Mouse (Mus musculus) cerebellum, adult 8-10 months (tissue): ENCODE results near the gene Synpo2.

Source experiments
- DNase-seq: peaks from one replicate; pipeline ENCODE4 v3.0.0; 2022

The Synpo2 gene

DNA sequence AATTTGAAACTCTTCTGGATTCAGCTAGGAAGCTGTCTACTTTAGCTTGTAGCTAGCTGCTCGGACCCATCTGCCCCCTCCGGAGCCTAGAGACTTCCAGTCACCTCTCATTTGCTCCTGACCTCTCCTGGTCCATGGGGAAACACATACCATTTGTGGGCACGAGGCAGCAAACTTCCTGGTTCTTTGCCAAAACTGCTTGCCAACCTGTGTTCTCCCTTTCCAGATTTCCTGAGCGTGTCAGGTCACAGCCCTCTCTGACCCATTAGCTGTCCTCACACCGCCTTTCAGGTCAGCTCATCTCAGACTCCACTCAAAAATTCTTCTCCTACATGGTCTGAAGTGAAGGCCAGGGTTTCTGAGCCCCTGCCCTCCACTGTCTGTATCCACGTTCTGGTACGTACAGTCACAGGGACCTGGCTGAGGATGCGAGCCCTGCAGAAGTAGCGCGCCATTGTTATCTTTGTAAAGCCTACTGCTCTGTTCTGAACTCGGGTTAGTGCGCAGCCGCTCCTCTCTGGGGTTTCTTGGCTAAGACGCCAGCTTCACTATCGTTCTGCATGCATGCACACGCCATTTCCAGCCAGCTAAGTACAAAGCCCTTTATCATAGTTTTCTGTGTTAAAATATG, 150.0 kb downstream of the Synpo2 start:
- no peak for DNase-seq

DNA sequence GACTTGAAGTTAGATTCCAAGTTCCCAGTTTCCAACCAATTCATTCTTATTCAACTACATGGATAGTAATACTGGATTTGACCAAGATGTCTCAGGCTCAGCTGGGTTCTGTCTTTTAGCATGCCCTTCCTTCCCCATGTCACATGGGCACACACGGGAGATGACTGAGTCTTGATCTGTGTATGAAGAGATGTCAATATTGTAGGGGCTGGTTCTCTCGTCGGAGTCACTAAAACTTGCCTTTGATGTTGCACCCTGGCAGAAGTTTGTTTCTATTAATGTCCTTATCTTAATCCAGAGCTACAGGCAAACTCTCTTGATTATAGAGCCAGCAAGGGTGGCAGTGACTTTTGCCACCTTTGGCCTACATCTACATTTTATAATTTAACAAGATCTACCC, 154.3 kb downstream of the Synpo2 start:
- no peak for DNase-seq

DNA sequence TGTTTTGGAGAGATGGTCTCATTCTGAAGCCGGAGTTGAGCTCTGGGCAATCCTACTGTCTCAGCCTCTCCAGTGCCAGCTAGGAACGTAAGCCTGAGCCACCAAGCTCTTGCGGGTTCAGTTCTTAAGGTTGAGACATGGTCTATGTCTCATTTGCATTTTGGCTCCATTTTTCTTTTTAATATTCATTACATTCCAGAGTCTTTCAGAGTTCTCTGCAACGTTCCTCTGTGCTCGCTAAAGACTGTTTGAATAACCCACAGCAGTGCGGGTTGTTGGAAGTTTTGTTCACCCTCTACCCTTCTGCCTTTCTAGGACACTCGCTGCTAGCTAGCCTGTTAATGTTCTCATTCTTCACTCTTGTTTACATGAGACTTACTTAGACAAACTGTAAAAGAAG, 155.0 kb downstream of the Synpo2 start:
- DNase-seq = no peak

DNA sequence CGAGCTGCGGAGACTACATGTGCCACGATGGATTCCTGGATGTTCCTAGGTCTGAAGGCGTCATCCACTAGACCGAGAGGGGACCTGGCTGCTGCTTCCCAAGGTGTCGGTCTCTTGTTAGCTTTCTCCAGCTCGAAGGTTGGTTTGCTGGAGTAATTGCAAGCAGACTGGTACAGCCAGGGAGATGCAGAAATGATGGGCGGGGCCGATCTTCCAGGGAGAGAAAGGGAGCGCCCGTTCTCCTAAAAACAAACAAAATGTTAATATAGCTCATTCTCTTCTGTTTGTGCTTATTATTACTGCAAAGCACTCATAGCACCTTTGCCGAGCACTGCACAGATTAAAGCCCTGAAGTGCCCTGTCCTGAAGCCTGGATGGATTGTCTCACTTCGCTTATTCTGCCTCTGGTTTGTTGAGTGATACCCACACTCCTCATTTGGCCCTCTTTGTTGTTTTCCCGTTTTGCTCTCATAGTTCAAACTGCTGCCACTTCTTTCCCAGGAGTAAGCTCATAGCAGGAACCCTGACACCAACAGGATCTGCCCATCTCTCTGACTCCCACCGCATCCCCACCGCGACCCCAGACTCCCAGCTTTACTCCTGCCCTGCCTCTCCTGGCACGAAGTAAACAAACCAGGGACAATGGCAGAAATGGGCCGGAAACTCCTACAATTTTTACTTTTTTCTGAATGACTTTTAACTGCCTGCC, 155.8 kb downstream of the Synpo2 start:
- no peak for DNase-seq

DNA sequence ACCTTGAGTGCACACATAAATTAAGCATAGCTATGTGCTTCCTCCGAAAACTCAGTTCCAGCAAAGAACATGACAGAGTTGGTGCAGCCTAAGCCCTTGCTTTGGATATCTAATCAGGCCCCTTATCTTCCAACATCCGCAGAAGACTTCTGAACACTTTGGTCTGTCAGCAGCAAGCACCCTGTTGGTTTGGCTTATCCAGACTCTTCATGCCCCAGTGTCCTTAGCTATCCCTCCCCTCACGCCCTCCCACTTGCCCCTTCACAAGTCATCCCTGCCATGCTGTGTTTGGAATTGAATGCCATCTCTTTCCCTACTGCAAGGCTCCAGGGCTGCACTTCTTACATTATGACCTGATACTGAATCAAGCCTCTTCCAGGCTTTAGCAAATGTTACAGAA, 160.2 kb downstream of the Synpo2 start:
- no peak for DNase-seq

DNA sequence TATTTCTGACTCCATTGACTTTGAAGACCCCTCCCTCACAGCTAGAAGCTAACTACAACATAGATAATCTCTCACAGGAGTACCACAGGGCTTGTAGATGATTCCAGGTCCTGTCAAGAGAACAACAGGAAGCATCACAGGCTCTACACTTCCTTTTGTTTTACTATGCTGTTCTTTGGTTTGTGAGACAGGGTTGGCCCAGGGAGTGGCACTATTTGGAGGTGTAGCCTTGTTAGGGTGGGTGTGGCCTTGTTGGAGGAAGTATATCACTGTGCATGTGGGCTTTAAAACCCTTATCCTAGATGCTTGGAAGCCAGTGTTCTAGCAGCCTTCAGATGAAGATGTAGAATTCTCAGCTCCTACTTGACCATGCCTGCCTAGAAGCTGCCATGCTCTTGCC, 160.9 kb downstream of the Synpo2 start:
- no peak for DNase-seq

DNA sequence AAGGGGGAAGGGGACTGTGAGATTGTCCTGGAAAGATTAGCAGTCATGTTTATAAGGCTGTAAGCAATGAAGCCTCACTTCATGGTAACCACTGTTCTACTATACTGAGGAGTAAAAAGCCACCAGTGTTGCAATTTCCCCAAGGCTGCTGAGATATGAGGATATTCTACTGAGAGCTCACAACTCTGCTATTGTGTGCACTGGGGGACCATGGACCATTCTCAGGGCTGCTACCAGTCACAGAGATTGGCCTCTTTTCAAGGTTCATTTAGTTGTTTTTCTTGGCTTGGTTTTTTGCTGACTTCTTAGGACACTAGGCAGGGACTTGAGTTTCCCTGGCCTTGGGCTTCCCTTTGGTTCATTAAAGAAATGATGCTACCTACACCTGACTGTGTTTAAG, 162.6 kb downstream of the Synpo2 start:
- DNase-seq = no peak

DNA sequence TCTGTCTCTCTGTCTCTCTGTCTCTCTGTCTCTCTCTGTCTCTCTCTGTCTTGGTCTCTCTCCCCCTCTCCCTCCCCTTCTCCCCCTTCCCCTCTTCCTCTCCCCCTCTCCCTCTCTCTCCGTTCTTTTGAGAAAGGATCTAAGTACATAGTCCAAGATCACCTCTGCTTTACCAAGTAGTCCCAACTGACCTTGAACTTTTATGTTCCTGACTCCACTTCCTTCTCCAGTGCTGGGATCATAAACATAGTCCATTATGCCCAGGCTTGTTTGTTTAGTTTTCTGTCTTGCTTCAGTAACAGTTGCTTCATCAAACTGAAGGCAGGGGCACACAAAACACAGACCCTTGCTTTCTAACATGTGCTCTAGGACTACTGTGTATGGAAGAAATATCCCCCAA, 163.5 kb downstream of the Synpo2 start:
- DNase-seq = no peak

DNA sequence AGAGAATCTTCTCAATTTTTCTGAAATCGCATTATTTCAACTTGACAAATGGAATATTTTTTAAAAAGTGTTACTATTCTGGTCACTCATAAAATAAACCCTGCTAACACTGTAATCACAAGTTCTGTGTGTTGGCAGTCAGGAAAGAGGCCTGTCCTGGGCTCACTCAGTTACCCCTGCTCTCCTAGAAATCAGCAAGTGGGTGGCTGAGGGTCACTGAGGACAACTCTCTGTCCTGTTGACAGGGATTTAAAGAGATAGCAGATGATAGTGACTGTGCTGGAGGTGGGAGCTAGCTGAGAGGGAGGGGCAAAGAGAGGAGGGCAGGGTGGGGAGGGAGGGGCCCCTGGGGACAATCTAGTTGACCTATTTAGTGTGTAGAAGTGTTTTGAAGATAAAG, 165.0 kb downstream of the Synpo2 start:
- no peak for DNase-seq

DNA sequence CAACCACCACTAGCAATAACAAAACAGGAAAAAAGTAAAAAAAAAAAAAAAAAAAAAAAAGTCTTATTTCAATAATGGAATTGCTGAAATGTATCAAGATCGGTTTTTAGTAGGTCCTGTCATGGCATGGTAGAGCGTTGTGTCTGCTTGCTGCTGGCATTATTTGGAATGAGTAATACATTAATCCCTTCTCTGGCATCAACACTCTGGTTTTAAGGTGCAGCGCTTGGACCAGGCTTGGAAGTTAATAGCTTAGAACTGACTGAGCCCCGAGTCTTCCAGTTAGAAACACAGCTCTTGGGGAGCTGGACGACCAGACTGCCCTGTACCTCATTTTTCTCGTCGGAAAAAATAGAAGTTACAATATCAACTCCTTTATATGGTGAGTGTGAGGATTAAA, 169.1 kb downstream of the Synpo2 start:
- no peak for DNase-seq

DNA sequence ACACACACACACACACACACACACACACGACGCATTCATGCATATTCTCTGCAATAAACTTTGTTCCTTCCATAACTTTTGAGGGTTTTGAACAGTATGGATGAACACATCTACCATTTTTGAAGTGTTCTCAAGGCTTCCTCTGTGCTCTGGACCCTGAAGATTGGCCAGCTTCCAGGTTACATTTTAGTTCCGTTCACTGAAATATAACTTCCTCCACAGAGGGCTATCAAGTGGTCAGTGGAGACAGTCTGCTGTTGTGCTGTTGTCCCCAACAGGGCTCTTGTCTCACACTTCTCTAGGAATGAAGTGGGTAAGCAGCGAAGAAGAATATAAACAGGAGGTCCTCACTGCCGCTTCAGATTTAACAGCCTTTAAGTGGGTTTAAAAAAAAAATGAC, 170.5 kb downstream of the Synpo2 start:
- DNase-seq = no peak

DNA sequence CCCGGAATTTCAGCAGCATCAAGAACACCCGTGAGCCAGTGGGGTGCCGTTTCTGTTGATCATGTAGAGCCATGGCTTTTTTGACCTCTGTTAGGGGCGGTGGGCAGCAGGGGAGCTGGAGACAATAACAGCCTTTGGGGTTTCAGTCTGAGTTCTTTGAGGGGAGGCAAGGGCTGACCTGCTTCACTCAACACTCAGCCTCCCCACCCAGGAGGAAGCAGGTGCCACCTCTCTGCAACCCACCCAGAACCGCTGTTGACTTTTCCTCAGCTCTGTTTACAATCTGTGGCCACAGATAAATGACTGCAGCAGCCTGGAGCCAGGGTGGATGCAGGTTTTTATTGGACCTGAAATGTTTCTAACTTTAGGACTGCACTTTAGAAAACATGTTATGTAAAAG, 171.8 kb downstream of the Synpo2 start:
- no peak for DNase-seq

DNA sequence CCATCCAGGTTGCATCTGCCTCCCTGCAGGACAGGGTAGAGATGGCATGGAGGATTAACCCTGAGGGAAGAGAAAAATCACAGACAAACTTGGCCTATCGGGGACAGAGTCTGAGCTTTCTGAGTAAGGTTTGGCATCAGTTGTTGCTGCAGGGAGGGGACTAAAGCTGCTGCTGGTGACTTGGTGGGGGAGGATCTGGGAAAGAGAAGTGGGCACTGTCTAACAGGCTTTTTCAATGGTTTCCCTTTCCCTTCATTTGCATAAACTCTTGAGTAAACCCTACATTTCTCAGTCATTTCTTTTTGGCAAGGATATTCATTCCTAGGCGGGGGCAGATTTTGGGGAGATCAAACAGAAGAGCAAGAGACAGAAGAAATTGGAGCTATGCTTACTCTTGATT, 174.0 kb downstream of the Synpo2 start:
- DNase-seq = no peak

DNA sequence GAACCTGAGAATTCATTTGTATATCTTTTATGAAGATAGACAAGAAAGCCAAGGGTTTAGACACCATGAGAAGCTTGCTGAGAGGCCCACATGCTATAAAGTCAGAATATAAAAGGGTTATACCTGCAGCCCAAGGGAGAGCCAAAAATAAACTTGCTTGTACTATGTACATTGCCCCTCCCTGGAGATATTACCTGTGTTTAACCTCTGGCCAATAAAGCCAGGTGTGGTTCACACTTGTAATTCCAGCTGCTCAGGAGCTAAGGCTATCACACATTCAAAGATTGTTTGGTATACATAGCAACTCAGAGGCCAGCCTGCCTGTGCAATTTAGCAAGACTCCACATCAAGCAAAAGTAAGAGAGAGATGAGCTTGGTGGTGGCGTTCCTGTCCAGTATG, 177.1 kb downstream of the Synpo2 start:
- no peak for DNase-seq

DNA sequence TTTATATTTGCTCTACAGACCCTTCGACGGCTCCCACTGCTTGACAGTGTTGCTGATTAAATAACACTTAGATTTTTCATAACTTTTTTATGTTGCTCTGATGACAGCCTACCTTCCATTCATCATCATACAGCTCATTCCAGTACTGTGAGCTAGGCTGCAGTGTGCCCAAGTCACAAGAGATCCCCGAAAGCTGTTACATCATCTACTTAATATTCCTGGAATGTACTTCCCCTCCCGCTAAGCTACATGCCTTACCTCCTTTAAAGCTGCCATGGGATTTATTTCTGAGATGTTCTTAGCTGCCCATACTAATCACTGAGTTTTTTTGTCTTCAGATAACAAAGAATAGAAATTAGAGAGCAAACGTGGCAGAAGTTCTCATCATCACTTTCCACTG, 181.8 kb downstream of the Synpo2 start:
- DNase-seq = no peak

DNA sequence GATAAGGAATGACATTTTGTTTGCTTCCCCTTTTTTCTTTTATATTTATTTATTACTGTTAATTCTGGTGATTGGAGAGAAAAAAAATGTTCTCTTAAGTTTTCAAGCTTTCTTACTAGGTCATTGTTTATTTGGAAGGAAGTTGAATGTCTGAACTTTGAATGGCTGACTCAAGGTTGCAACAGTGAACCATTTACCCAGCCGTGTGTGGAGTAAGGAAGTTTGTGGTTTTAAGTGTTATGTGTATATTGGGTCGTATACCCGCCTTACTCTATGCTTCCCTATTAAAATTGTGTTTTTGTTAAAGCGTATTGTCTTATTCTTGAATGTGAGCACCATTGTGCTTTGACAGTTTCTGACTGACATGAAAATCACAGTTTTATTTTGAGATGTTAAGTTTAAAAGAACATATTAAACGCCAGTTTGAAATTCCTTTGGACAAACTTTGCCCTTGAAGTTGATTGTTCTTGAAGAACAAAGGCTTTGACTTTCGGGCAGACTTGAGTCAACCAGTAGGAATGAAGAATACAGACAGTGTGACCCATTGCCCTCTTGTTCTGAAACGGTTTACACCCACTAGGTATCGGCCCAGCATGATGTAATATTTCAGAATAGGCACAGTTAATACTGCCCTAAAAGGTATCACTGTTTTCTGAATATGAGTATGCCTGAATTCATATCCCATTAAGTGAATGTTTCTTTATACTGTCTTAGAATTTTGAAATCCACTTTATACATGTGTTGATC, 182.6 kb downstream of the Synpo2 start:
- no peak for DNase-seq

DNA sequence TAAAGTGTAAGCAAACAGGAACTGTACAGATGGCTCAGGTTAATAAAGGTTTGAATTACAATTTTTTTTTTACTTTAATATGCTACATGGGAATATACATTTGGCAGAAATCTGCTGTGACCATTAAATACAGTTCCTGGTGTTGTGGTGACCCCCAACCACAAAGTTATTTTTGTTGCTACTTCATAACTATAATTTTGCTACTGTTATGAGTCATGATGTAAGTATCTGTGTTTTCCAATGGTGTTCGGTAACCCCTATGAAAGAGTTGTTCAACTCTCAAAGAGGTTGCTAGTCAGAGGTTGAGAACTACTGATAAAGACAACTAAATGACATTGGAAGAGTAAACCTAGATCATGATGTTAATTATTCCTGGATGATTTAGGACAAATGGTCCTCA, 193.6 kb downstream of the Synpo2 start:
- no peak for DNase-seq

DNA sequence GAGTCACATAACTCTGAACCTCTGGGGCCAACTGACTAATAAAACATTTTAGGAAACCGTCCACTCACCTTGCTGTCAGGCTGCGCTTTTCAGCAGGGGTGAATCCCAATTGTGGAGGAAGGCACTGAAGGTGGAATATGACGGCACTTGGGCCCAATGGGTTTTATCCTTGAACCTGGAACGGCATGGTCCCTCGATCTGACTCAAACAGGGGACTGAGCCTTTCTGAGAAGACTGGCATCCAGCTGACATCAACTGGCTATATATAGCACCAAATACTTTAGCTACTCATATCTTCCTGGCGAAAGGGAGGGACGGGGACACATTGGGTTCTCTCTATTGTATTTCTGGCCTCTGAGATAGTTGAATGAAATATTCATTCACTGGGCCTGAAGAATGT, 201.2 kb downstream of the Synpo2 start, which contains the start of gene Myoz2:
Myoz2 (minus strand) TSS at position 264 of the 400 bp plus-strand sequence.
- no peak for DNase-seq

DNA sequence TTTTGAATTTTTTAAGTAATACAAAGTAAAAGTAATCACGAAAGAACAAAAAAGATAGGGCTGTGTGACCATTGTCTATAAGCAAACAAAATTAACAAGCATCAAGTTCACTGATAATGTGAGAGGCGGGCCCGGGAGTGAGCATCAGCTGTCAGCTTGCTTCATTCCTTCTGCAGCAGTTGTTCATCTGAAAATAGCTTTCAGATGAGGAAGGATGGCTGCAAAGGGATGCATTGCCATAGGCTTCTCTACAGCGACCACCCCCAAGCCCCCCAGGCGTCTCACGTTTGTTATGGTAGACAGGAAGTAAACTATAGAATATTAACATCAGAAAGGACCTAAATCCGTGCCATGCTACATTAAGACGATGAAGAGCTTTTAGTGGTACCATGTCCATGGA, 202.1 kb downstream of the Synpo2 start:
- DNase-seq = no peak
